Mouse (Mus musculus) cortical plate, adult 2 months (tissue): ENCODE measurements at regions not wholly inside any gene's neighbourhood (a gene's known extent, or its start where the extent isn't known, plus 50 kb on each side); places are given as distances from the start of the nearest gene placed in this dataset.

Experiments used
- CTCF ChIP-seq: fragments of 200-500 bp; IDR thresholded peaks from 2 replicates; pipeline ENCODE4 v1.5.1; 2011; ENCODE audit warnings: mild to moderate bottlenecking, control low read depth, low read length; ENCODE audit not compliant: insufficient read depth; ENCODE audit errors: extremely low read depth
- POLR2A ChIP-seq: fragments of 200-500 bp; IDR thresholded peaks from 2 replicates; pipeline ENCODE4 v1.6.1; 2011; ENCODE audit warnings: mild to moderate bottlenecking, low read length, control low read depth; ENCODE audit not compliant: insufficient read depth; ENCODE audit errors: extremely low read depth

DNA sequence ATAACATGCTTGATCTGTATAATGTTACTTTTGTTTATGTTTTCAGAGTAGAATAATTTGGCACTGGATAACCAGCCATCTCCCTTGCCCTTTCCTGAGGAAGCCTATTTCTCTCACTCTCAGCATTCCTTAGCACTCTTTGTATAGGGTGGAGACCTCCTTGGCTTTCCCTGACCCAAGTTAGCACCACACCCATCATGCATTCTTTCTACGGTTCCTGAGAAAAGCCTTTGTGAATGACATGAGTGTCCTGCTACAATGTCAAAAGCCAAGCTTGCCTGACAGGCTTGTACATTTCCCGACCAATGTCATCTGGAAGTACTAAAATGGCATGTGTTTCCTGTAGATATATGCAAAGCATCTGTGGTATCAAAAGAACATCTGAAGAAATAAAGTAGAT is 837.9 kb downstream of the Tmem132b start:
- TF ChIP-seq POLR2A (no peak), CTCF (no peak)
